Mouse (Mus musculus) hindbrain, embryonic 14.5 days (tissue): ENCODE data around the gene L3mbtl3. TPM values are rescaled to one million over a fixed set of nuclear protein-coding genes. Genes with fewer than 3 reads are reported as not detected.
A peak's percentile ranks its signal among the peaks of the same experiment; 100 is the strongest.

Experiments used
- ATAC-seq: fragments of 200-750 bp; cut with Nextera tagmentation; 2 replicates; pipeline ENCODE4 v1.8.0; 2017; ENCODE audit warnings: moderate number of reproducible peaks, mild to moderate bottlenecking, moderate TSS enrichment, moderate library complexity; ENCODE audit not compliant: low FRiP score
- DNase-seq: peaks from one replicate; pipeline ENCODE4 v3.0.0-alpha.2; 2015; ENCODE audit warnings: low spot score
- H3K27ac ChIP-seq: fragments of 300-500 bp; sonication (generic); 2 replicates; pipeline ENCODE4 v1.5.1; 2014; ENCODE audit warnings: mild to moderate bottlenecking, moderate library complexity
- H3K27me3 ChIP-seq: fragments of 300-500 bp; sonication (generic); 2 replicates; pipeline ENCODE4 v1.6.1; 2014; ENCODE audit warnings: mild to moderate bottlenecking, low read length, mixed read lengths; ENCODE audit not compliant: control insufficient read depth, insufficient read depth
- H3K36me3 ChIP-seq: fragments of 300-500 bp; sonication (generic); replicated peaks from 2 replicates; pipeline ENCODE4 v1.6.1; 2014; ENCODE audit not compliant: control insufficient read depth, insufficient read depth
- H3K4me1 ChIP-seq: fragments of 300-500 bp; sonication (generic); replicated peaks from 2 replicates; pipeline ENCODE4 v1.6.1; 2014; ENCODE audit warnings: antibody characterized with exemption, low read length, mixed read lengths; ENCODE audit not compliant: control insufficient read depth, insufficient read depth
- H3K4me2 ChIP-seq: fragments of 300-500 bp; sonication (generic); replicated peaks from 2 replicates; pipeline ENCODE4 v1.6.1; 2014; ENCODE audit warnings: mild to moderate bottlenecking, moderate library complexity
- H3K4me3 ChIP-seq: fragments of 300-500 bp; sonication (generic); replicated peaks from 2 replicates; pipeline ENCODE4 v1.5.1; 2014; ENCODE audit warnings: mild to moderate bottlenecking, low read length
- H3K9ac ChIP-seq: fragments of 300-500 bp; sonication (generic); 2 replicates; pipeline ENCODE4 v1.6.1; 2014
- H3K9me3 ChIP-seq: fragments of 300-500 bp; sonication (generic); 2 replicates; pipeline ENCODE4 v1.6.1; 2016; ENCODE audit warnings: low read length; ENCODE audit not compliant: control insufficient read depth
- WGBS: fragments of 180-500 bp; shearing (Covaris S2); extraction: QIAGEN DNeasy Blood & Tissue Kit; methylation state at CpG from one replicate; pipeline ENCODE4 v1.1.7; 2014; 5-methylcytosine and 5-hydroxymethylcytosine counted together
- polyA plus RNA-seq: library from polyadenylated mRNA; unstranded; fragments of >200 nt; fragmentation: Nextera tagmentation; extraction: Ambion mirVana; gene quantifications from 2 replicates; pipeline ENCODE4 v1.2.1, GENCODE M21; 2014

Gene L3mbtl3
- 25.8 and 27.3 TPM in 2 replicates for polyA plus RNA-seq

- Histone ChIP-seq H3K27ac (peak within 1 kb of the TSS; percentile 96), H3K4me2 (peak within 1 kb of the TSS; percentile 99), H3K9ac (peak within 1 kb of the TSS; percentile 83), H3K4me3 (peak within 1 kb of the TSS; percentile 88), H3K27me3 (no peaks in the 10 kb centered on the region), H3K9me3 (no peaks in the 10 kb centered on the region), H3K4me1 (peaks cover 19% of the 10 kb centered on the region), H3K36me3 (no peaks in the 10 kb centered on the region)
- under 1% methylated on average over 42 of the region's 42 CpGs for WGBS
- ATAC-seq (peak; percentile 88), DNase-seq (peak; percentile 88)
Observed at GRCm38 (mm10) chr10:26375790-26376545, at the start of gene L3mbtl3. TSS of gene L3mbtl3 (minus strand) at chr10:26375971.

- no peak overlapping the region for H3K4me2 ChIP-seq
- no peak overlapping the region for H3K27ac ChIP-seq
- no peak for DNase-seq
- no peak for ATAC-seq
- H3K9ac ChIP-seq, result no peak overlapping the region
- no peaks in the 10 kb centered on the region for H3K36me3 ChIP-seq
- no peaks in the 10 kb centered on the region for H3K4me1 ChIP-seq
- H3K9me3 ChIP-seq, result no peaks in the 10 kb centered on the region
- H3K4me3 ChIP-seq, result no peak overlapping the region
- no peaks in the 10 kb centered on the region for H3K27me3 ChIP-seq
- 92% methylated on average over 2 of the region's 2 CpGs for WGBS
Observed at GRCm38 (mm10) chr10:26421168-26421567, 45.4 kb upstream of the L3mbtl3 start.

- H3K4me3 ChIP-seq, result no peak overlapping the region
- DNase-seq (no peak), ATAC-seq (no peak)
- H3K9me3 ChIP-seq, result no peaks in the 10 kb centered on the region
- no peak overlapping the region for H3K27ac ChIP-seq
- no peaks in the 10 kb centered on the region for H3K36me3 ChIP-seq
- no peak overlapping the region for H3K4me2 ChIP-seq
- H3K9ac ChIP-seq, result no peak overlapping the region
- no peaks in the 10 kb centered on the region for H3K27me3 ChIP-seq
- H3K4me1 ChIP-seq, result no peaks in the 10 kb centered on the region
Observed at GRCm38 (mm10) chr10:26388656-26389055, 12.9 kb upstream of the L3mbtl3 start.

GRCm38 (mm10) chr10:26377332-26377602, 1.5 kb upstream of the L3mbtl3 start:
- Histone ChIP-seq H3K4me3 (no peak overlapping the region), H3K4me2 (0 out of 2 replicates have a peak overlapping the region, but pooled peaks have one; percentile 99), H3K9ac (no peak overlapping the region), H3K27me3 (no peaks in the 10 kb centered on the region), H3K9me3 (no peaks in the 10 kb centered on the region), H3K36me3 (no peaks in the 10 kb centered on the region), H3K4me1 (peaks cover 14% of the 10 kb centered on the region), H3K27ac (no peak overlapping the region)
- WGBS, result 73% methylated on average over 6 of the region's 6 CpGs
- ATAC-seq, result no peak
- DNase-seq, result no peak

GRCm38 (mm10) chr10:26376546-26377331, 968 bp upstream of the L3mbtl3 start:
- H3K27me3 ChIP-seq, result no peaks in the 10 kb centered on the region
- H3K27ac ChIP-seq, result peak overlapping the region; percentile 96
- H3K4me3 ChIP-seq, result peak overlapping the region; percentile 88
- H3K9ac ChIP-seq, result peak overlapping the region; percentile 83
- H3K36me3 ChIP-seq, result no peaks in the 10 kb centered on the region
- no peaks in the 10 kb centered on the region for H3K9me3 ChIP-seq
- ATAC-seq (no peak), DNase-seq (no peak)
- peak overlapping the region; percentile 99 for H3K4me2 ChIP-seq
- H3K4me1 ChIP-seq, result peaks cover 19% of the 10 kb centered on the region
- 31% methylated on average over 10 of the region's 10 CpGs for WGBS

- Histone ChIP-seq H3K4me2 (peak overlapping the region; percentile 99), H3K4me3 (peak overlapping the region; percentile 88), H3K9ac (peak overlapping the region; percentile 83), H3K9me3 (no peaks in the 10 kb centered on the region), H3K27me3 (no peaks in the 10 kb centered on the region), H3K4me1 (peaks cover 19% of the 10 kb centered on the region), H3K36me3 (no peaks in the 10 kb centered on the region), H3K27ac (peak overlapping the region; percentile 96)
- ATAC-seq (peak; percentile 49), DNase-seq (no peak)
- 0% methylated on average over 17 of the region's 30 CpGs for WGBS
Observed at GRCm38 (mm10) chr10:26375351-26375751, 420 bp downstream of the L3mbtl3 start.

- Histone ChIP-seq H3K4me3 (peak overlapping the region; percentile 88), H3K4me2 (peak overlapping the region; percentile 99), H3K4me1 (peaks cover 19% of the 10 kb centered on the region), H3K27me3 (no peaks in the 10 kb centered on the region), H3K9ac (peak overlapping the region; percentile 83), H3K36me3 (no peaks in the 10 kb centered on the region), H3K27ac (peak overlapping the region; percentile 96), H3K9me3 (no peaks in the 10 kb centered on the region)
- ATAC-seq (peak; percentile 68), DNase-seq (peak; percentile 65)
- under 1% methylated on average over 84 of the region's 101 CpGs for WGBS
Observed at GRCm38 (mm10) chr10:26374436-26375311, 1.1 kb downstream of the L3mbtl3 start.

GRCm38 (mm10) chr10:26373951-26374435, 1.8 kb downstream of the L3mbtl3 start:
- ATAC-seq, result peak; percentile 56
- H3K4me1 ChIP-seq, result peaks cover 19% of the 10 kb centered on the region
- H3K27ac ChIP-seq, result peak overlapping the region; percentile 96

More at GRCm38 (mm10) chr10:26373951-26374435, 1.8 kb downstream of the L3mbtl3 start:
- peak; percentile 56 for DNase-seq
- H3K4me3 ChIP-seq, result peak overlapping the region; percentile 88
- H3K36me3 ChIP-seq, result no peaks in the 10 kb centered on the region
- peak overlapping the region; percentile 83 for H3K9ac ChIP-seq
- H3K9me3 ChIP-seq, result no peaks in the 10 kb centered on the region
- no peaks in the 10 kb centered on the region for H3K27me3 ChIP-seq
- peak overlapping the region; percentile 99 for H3K4me2 ChIP-seq
- WGBS, result under 1% methylated on average over 70 of the region's 71 CpGs
